Mouse (Mus musculus) layer of hippocampus, adult 2 months (tissue): ENCODE measurements at regions not wholly inside any gene's neighbourhood (a gene's known extent, or its start where the extent isn't known, plus 50 kb on each side); places are given as distances from the start of the nearest gene placed in this dataset.

Experiments
- DNase-seq, 2 experiments: peaks; one replicate each; pipeline ENCODE4 v3.0.0; 2022; ENCODE audit warnings: low spot score in 2 of 2
- H3K27ac ChIP-seq: fragments of 200-600 bp; 2 replicates; pipeline ENCODE4 v1.8.1; 2022
- H3K4me3 ChIP-seq: fragments of 200-600 bp; 2 replicates; pipeline ENCODE4 v1.8.1; 2022; ENCODE audit warnings: mild to moderate bottlenecking
- CTCF ChIP-seq: fragments of 200-600 bp; conservative IDR thresholded peaks from 2 replicates; pipeline ENCODE4 v1.8.1; 2022; ENCODE audit warnings: antibody characterized with exemption, mild to moderate bottlenecking, moderate library complexity

- TF ChIP-seq CTCF: no peak
- Histone ChIP-seq H3K4me3 (no peak overlapping the region), H3K27ac (no peak overlapping the region)
- no peak for DNase-seq
These were observed 544.0 kb downstream of the Rnf144b start for GRCm38 (mm10) chr13:47666470-47666869.

- DNase-seq: peak; percentile 81 to 92
- Histone ChIP-seq H3K27ac (no peak overlapping the region), H3K4me3 (peak overlapping the region; percentile 28; the same call in 1 of the 2 replicates)
- peak; percentile 91 for TF ChIP-seq CTCF
These were observed 544.7 kb downstream of the Rnf144b start for GRCm38 (mm10) chr13:47666956-47667701.

GRCm38 (mm10) chr13:47688131-47688530 is 565.7 kb downstream of the Rnf144b start:
- TF ChIP-seq CTCF: no peak
- Histone ChIP-seq H3K27ac (no peak overlapping the region), H3K4me3 (no peak overlapping the region)
- no peak for DNase-seq

GRCm38 (mm10) chr13:47693815-47694214 is 567.2 kb upstream of the Id4 start:
- no peak overlapping the region for H3K27ac ChIP-seq
- no peak for TF ChIP-seq CTCF
- no peak for DNase-seq

GRCm38 (mm10) chr13:47695877-47696276 is 565.2 kb upstream of the Id4 start:
- Histone ChIP-seq H3K4me3 (no peak overlapping the region), H3K27ac (no peak overlapping the region)
- no peak for DNase-seq
- peak; percentile 49 for TF ChIP-seq CTCF

More at GRCm38 (mm10) chr13:47693815-47694214, 567.2 kb upstream of the Id4 start:
- no peak overlapping the region for H3K4me3 ChIP-seq

GRCm38 (mm10) chr13:47700556-47700955 is 560.5 kb upstream of the Id4 start:
- H3K4me3 ChIP-seq: no peak overlapping the region
- no peak overlapping the region for H3K27ac ChIP-seq
- DNase-seq: no peak
- TF ChIP-seq CTCF: no peak

- peak overlapping the region; percentile 71 for H3K27ac ChIP-seq
- peak; percentile 53 to 69 for DNase-seq
- peak overlapping the region; percentile 37; the same call in 1 of the 2 replicates for H3K4me3 ChIP-seq
- TF ChIP-seq CTCF: no peak
These were observed 552.9 kb upstream of the Id4 start for GRCm38 (mm10) chr13:47707961-47708609.

- no peak for TF ChIP-seq CTCF
- no peak overlapping the region for H3K27ac ChIP-seq
- H3K4me3 ChIP-seq: no peak overlapping the region
- DNase-seq: no peak
These were observed 551.7 kb upstream of the Id4 start for GRCm38 (mm10) chr13:47709323-47709722.

GRCm38 (mm10) chr13:47712507-47712906 is 548.5 kb upstream of the Id4 start:
- Histone ChIP-seq H3K4me3 (no peak overlapping the region), H3K27ac (no peak overlapping the region)
- no peak for TF ChIP-seq CTCF
- DNase-seq: no peak

GRCm38 (mm10) chr13:47716265-47716664 is 544.8 kb upstream of the Id4 start:
- no peak for TF ChIP-seq CTCF
- H3K4me3 ChIP-seq: no peak overlapping the region
- no peak overlapping the region for H3K27ac ChIP-seq
- no peak for DNase-seq

GRCm38 (mm10) chr13:47720645-47721044 is 540.4 kb upstream of the Id4 start:
- DNase-seq: no peak
- Histone ChIP-seq H3K27ac (no peak overlapping the region), H3K4me3 (no peak overlapping the region)
- TF ChIP-seq CTCF: no peak

- H3K4me3 ChIP-seq: no peak overlapping the region
- H3K27ac ChIP-seq: no peak overlapping the region
- DNase-seq: no peak
- no peak for TF ChIP-seq CTCF
These were observed 526.6 kb upstream of the Id4 start for GRCm38 (mm10) chr13:47734415-47734814.

- no peak overlapping the region for H3K4me3 ChIP-seq
- TF ChIP-seq CTCF: no peak
- no peak for DNase-seq
- no peak overlapping the region for H3K27ac ChIP-seq
These were observed 525.5 kb upstream of the Id4 start for GRCm38 (mm10) chr13:47735426-47736063.
